Mouse (Mus musculus) kidney, adult 2 months (tissue): ENCODE measurements at regions not wholly inside any gene's neighbourhood (a gene's known extent, or its start where the extent isn't known, plus 50 kb on each side); places are given as distances from the start of the nearest gene placed in this dataset.

Source experiments
- CTCF ChIP-seq: fragments of 200-500 bp; conservative IDR thresholded peaks from 2 replicates; pipeline ENCODE4 v1.5.1; 2011; ENCODE audit warnings: low read depth, mild to moderate bottlenecking, control low read depth, low read length, moderate library complexity, mixed read lengths; ENCODE audit not compliant: insufficient read depth, insufficient read length
- POLR2A ChIP-seq: fragments of 200-500 bp; IDR thresholded peaks from one replicate; pipeline ENCODE4 v1.6.1; 2011; ENCODE audit warnings: low read depth, low read length, control low read depth

- TF ChIP-seq CTCF (no peak), POLR2A (no peak)
Observed at GRCm38 (mm10) chr10:61012199-61012695, 76.9 kb upstream of the Pcbd1 start.
